Mouse (Mus musculus) cerebellum, adult 2 months (tissue): ENCODE results near the gene Itfg1. TPM values are rescaled to one million over a fixed set of nuclear protein-coding genes. Genes with fewer than 3 reads are reported as not detected.
"Not testable (repeated sequence)": the region's sequence is repeated elsewhere in the genome, so short reads cannot be mapped to it uniquely, and the experiment has no call there.

Experiments
- DNase-seq, 2 experiments: peaks; one replicate each; pipeline ENCODE4 v3.0.0; 2021
- H3K27ac ChIP-seq: fragments of 200-500 bp; 2 replicates; pipeline ENCODE4 v1.5.1; 2012; ENCODE audit warnings: low read length, control low read depth, inconsistent platforms; ENCODE audit not compliant: insufficient read depth
- H3K27me3 ChIP-seq: fragments of 200-500 bp; 2 replicates; pipeline ENCODE4 v1.6.1; 2012; ENCODE audit warnings: inconsistent platforms, mild to moderate bottlenecking, low read length, moderate library complexity; ENCODE audit not compliant: control insufficient read depth, insufficient read depth
- H3K4me1 ChIP-seq: fragments of 200-500 bp; 2 replicates; pipeline ENCODE4 v1.6.1; 2011; ENCODE audit warnings: low read length; ENCODE audit not compliant: control insufficient read depth, insufficient read depth
- H3K4me3 ChIP-seq: fragments of 200-500 bp; replicated peaks from 2 replicates; pipeline ENCODE3; 2011; ENCODE audit warnings: mild to moderate bottlenecking, low read depth, low read length, control low read depth; ENCODE audit not compliant: insufficient read depth
- CTCF ChIP-seq: fragments of 200-500 bp; IDR thresholded peaks from 2 replicates; pipeline ENCODE4 v1.5.1; 2011; ENCODE audit warnings: low read depth, mild to moderate bottlenecking, control low read depth, low read length, moderate library complexity, borderline replicate concordance; ENCODE audit not compliant: insufficient read depth
- POLR2A ChIP-seq: fragments of 200-500 bp; IDR thresholded peaks from 2 replicates; pipeline ENCODE4 v1.6.1; 2011; ENCODE audit warnings: low read length, control low read depth, borderline replicate concordance; ENCODE audit not compliant: insufficient read depth
- WGBS: fragments of 180-500 bp; shearing (Covaris S2); methylation state at CpG from one replicate; pipeline ENCODE4 v1.1.7; 2018; 5-methylcytosine and 5-hydroxymethylcytosine counted together
- polyA plus RNA-seq: library from polyadenylated mRNA; depleted of rRNA; stranded (reverse); fragments of >200 nt; gene quantifications from 2 replicates; pipeline ENCODE4 v1.2.3, GENCODE M21; 2012; rRNA removed

The Itfg1 gene
- 85.0 and 85.1 TPM in 2 replicates for polyA plus RNA-seq

DNA sequence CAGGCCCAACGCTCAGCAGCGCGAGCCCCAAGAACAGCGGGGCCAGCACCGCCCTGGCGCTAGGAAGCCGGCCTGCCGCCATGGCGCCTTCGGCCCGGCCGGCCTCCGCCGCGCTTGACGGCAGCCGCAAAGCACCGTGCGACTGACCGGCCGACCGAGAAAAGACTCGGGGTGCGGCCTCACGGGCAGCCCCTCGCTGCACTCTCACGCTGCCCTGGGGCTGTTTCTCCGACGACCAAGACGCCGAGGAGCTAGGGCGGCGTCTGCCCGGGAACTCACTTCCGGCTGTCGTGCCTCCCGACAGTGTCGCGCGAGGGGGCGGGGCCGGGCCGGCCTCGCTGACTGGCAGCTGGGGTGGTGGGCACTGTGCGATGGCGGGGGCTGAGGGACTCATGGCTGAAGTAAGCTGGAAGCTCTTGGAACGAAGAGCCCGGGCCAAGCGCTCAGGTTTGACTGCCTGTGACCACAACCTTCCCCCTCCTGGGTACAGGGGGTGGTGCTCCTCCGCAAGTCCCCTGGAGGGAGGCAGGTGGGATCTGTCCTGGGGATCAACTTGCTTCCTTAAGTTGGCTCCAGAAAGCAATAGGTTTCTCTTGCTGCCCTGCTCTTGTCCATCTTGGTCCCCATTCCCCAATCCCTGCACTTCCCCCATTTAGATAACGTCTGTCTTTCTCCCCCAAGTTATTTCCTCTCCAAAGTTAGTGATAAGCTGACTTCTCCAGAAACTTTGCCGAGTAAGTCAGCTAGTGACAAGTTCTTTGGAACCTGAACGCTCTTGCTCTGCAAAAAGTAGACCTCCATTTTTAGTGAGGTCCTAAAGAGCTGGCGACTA lies at the start of gene Itfg1, which contains the start of gene Phkb:
Gene Itfg1, minus strand, starts transcription at position 265 of the 832 bp plus-strand sequence.
Gene Phkb, plus strand, starts transcription at position 303 of the 832 bp plus-strand sequence.
- Histone ChIP-seq H3K4me1 (no peaks in the 10 kb centered on the region; the same call in 1 of the 2 replicates), H3K4me3 (peak within 1 kb of the TSS; percentile 80), H3K27ac (peak within 1 kb of the TSS; percentile 94), H3K27me3 (no peaks in the 10 kb centered on the region)
- under 1% methylated on average over 54 of the region's 54 CpGs for WGBS
- peak; percentile 87 to 93 for DNase-seq
- TF ChIP-seq POLR2A, result peak; percentile 55; the same call in 1 of the 2 replicates
- TF ChIP-seq CTCF, result no peak

DNA sequence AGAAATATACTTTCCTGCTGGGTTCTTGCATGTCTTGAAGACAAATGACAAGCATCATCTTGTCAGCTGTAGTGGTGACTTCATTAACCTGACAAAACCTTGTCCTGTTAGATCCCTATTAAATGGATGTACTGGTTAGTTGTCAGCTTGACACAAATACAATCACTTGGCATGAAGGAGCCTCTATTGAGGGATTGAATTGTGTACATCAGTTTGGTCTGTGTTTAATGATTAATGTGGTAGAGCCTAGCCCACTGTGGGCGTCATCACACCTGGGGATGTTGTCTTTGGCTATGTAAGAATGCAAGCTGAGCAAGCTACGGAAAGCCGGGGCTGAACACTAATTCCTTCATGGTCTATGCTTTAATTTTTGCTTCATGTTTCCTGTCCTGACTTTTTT lies 44.1 kb upstream of the Itfg1 start:
- no peak for DNase-seq
- TF ChIP-seq CTCF (no peak), POLR2A (no peak)
- WGBS, result 96% methylated on average over 3 of the region's 3 CpGs
- H3K27ac ChIP-seq, result no peak overlapping the region
- no peaks in the 10 kb centered on the region for H3K27me3 ChIP-seq
- no peak overlapping the region for H3K4me3 ChIP-seq
- no peaks in the 10 kb centered on the region for H3K4me1 ChIP-seq

DNA sequence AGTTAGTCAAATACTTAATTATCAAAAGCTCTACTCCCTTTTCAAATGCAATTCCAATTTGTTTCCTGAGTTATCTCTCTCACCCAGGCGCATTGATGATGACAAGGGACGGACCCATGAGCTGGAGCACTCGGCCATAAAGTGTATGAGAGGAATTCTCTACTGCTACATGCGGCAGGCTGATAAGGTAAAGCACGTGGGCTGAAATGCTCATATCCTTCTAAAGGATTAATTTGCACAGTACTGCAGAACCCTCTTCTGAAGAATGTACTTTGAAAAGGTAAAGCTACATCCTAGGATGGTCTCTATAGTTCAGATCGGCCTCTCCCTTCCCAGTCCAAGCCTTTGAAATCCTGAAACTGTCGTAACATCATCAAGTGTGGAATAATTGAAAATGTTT lies 38.9 kb upstream of the Itfg1 start:
- H3K4me3 ChIP-seq, result no peak overlapping the region
- no peaks in the 10 kb centered on the region for H3K4me1 ChIP-seq
- H3K27me3 ChIP-seq, result no peaks in the 10 kb centered on the region
- H3K27ac ChIP-seq, result no peak overlapping the region
- 93% methylated on average over 7 of the region's 7 CpGs for WGBS
- TF ChIP-seq POLR2A (no peak), CTCF (no peak)
- no peak for DNase-seq

DNA sequence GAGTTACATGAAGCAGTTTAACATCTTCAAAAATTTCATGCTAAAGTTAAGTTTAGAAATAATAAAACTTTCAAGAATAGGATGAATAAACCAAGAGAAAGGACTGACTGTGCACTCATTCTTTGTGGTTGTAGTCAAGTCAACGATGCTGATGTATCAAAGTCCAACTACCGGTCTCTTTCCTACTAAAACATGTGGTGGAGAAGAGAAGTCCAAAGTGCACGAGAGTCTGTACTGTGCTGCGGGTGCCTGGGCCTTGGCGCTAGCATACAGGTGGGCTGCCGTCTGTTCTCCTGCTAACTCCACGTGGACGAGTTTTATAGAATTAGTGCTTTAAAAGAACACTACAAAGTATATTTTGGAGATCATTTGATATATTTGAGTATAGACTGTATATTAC lies 37.3 kb upstream of the Itfg1 start:
- no peak overlapping the region for H3K27ac ChIP-seq
- H3K27me3 ChIP-seq, result no peaks in the 10 kb centered on the region
- no peak for TF ChIP-seq POLR2A
- no peak for DNase-seq
- H3K4me1 ChIP-seq, result no peaks in the 10 kb centered on the region
- H3K4me3 ChIP-seq, result no peak overlapping the region
- 94% methylated on average over 8 of the region's 8 CpGs for WGBS

DNA sequence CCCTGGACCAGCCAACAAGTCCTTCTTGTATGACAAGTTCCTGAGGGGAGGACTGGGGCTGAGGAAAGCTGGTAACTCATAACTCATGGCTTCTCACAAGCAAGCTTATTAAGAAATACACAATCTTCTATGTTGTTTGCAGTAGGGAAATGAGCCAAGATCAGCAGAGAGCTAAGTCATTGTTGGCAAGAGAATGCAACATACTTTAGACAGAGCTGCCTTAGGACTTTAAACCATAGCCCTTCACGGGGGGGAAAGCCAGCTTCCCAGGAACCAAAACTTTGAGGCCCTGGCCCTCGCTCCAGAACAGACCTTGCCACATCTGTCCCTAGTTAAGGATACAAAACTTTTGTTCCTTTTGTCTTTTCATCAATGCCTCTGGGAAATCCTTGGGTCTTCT lies 30.9 kb upstream of the Itfg1 start:
- H3K27me3 ChIP-seq, result no peaks in the 10 kb centered on the region
- H3K4me3 ChIP-seq, result no peak overlapping the region
- DNase-seq, result no peak
- H3K27ac ChIP-seq, result no peak overlapping the region
- 37% methylated on average over 2 of the region's 2 CpGs for WGBS
- TF ChIP-seq POLR2A (no peak), CTCF (no peak)
- no peaks in the 10 kb centered on the region for H3K4me1 ChIP-seq

DNA sequence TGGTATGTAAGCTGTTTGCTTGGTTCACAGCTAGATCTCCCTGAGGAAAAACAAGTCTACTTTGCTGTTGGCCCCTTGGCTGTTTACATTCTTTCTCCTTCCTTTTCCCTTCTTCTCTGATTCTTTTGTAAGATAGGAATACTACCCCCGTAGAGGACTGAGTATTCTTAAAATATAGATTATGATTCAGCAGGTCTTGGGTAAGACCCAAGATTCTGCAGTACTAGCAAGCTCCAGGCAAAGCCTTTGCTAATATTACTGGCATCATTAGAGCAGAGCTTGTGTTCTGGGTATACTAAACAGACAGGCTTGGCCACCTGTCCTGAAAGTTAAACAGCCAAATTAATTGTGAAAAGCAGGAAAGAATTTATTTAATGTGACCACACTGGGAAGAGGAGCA lies 21.7 kb upstream of the Itfg1 start:
- TF ChIP-seq CTCF (no peak), POLR2A (no peak)
- H3K4me1 ChIP-seq, result peaks cover 9% of the 10 kb centered on the region; the same call in 1 of the 2 replicates
- H3K27ac ChIP-seq, result no peak overlapping the region
- 11% methylated on average over 1 of the region's 1 CpGs for WGBS
- H3K27me3 ChIP-seq, result no peaks in the 10 kb centered on the region
- DNase-seq, result no peak
- H3K4me3 ChIP-seq, result no peak overlapping the region

DNA sequence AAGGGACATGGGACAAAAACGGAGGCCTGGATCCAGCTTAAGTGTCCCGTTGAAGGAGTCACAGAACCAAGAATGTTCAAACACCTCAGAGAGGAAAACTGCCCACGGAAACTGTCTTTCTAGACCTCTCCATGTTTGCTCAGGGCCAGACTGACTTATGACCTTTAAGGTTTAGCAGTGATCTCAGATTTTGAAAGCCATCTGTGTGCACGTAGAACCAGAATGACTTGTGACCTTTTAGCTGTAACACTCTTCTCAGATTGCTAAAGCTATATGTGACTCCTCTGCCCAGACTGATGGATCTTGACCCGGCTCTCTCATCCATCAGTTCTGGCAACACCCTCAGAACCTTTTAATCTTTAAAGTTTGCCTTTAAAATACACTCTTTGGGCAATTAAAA lies 19.9 kb upstream of the Itfg1 start:
- TF ChIP-seq POLR2A (no peak), CTCF (no peak)
- no peaks in the 10 kb centered on the region for H3K27me3 ChIP-seq
- H3K4me3 ChIP-seq, result no peak overlapping the region
- no peak overlapping the region for H3K27ac ChIP-seq
- peaks cover 9% of the 10 kb centered on the region; the same call in 1 of the 2 replicates for H3K4me1 ChIP-seq
- DNase-seq, result no peak
- 95% methylated on average over 5 of the region's 5 CpGs for WGBS

DNA sequence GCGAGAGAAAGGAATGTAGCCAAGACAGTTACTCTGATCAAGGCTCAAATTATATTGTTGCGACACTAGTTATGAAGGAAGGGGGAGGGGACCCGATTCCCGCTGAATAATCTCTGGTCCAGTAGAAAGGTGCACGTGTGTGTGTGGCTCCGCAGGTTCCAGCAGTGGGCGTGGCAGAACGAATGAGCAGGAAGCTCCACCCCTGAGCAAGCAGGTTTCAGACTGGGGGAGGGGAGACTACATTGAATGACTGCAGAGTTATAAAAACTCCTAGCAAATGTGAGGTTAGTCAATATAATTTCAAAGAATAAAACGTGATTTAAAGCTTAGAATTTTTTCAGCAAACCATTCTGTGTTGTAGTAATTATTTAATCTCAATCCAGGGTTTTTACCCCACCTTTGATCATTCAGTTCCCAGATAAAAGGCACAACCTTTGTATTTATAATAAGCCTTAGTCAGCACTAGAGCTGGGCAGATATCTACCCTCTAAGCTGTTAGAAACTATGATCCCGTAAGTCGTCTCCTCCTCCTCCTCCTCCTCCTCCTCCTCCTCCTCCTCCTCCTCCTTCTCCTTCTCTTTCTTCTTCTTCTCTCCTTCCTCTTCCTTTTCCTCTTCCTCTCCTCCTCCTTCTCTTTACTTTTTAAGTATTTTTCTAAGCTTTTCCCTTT lies 16.6 kb upstream of the Itfg1 start:
- DNase-seq, result not testable (repeated sequence)

More for the DNA sequence above, 16.6 kb upstream of the Itfg1 start:
- 63% methylated on average over 11 of the region's 11 CpGs for WGBS
- not testable (repeated sequence) for H3K27me3 ChIP-seq, H3K4me1 ChIP-seq, H3K4me3 ChIP-seq, H3K27ac ChIP-seq
